Mouse (Mus musculus): Measurements from ENCODE around the gene Ifitm3. TPM values are rescaled to one million over a fixed set of nuclear protein-coding genes. Genes with fewer than 3 reads are reported as not detected.
"Not testable (repeated sequence)": the region's sequence is repeated elsewhere in the genome, so short reads cannot be mapped to it uniquely, and the experiment has no call there.

Gene Ifitm3
- polyA plus RNA-seq, 1 experiment = 596 TPM

DNA sequence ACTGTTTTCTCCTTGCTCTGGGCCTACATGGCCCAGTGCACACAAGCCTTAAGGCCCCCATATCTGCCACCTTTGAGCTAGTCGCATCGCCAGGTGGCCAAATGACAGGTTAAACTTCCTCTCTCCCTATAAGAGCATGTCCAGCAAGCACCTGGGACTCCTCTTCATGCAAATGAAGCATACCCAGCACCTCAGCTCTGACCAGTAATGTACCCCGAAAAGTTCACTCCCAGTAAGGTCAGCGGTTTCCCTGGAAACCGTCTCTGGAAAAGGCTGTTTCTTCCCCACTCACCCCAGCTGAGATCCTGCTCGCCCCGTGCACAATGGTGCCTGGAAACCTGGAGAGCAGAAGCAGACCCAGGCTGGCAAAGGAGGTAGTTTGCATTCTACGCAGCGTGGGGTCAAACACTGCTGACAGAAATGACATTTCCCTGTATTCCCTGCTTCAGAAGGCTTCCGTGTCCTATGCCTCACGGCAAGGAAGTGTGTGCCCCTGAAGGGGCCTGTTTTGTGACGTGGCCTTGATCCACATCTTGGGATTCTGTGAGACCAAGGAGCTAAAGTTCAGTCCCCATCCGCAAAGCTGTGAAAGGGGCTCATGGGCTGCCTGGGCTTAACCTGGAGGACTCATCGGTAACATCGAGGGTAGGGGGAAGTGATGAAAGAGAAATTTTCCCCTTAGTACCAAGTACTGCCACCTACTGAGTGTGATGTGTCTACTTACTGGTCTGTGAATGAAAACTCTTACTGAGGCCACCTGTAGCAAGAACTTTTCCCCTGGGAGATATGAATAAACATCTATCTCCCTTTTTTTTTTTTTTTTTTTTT is 9.5 kb downstream of the Ifitm3 start:
- DNase-seq (ENCODE audit: low spot score) = no peak

DNA sequence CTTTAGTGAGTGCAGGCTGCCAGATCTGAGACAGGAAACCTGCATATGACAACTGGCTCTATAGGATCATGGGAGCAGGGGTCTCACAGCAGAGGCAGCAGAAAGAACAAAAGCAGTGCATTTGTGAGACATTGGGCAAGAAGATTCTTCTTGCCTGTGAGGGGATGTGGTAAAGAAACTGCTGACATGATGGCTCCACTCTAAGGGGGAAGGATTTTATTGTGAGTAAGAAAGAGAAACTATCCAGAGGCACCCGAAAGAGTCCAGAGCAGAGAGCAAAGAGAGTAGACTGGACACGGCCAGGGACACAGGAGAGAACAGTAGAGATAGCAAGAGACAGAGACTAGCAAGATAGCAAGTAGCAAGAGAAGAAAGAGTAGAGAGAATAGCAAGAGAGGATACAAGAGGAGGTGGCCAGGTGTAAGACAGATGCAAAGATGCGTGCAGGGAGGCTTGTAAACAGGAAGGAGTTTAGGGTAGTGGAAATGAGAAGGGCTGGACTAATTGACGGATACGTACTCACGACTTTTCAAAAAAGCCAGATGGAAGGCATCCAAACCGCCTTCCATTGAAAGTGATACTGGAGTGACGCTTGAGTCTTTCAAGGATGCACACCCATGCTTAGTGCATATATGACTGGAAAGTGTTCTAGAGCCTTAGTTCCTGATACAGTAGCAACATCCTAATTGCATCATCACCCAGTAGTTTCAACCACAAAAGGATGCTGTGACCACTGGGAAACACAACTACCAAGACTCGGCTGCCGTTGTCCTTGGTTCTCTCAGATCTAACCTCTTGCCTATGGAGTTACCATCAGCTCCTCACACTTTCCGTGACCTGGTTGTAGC is 11.5 kb downstream of the Ifitm3 start:
- no peak for DNase-seq (ENCODE audit: low spot score)

DNA sequence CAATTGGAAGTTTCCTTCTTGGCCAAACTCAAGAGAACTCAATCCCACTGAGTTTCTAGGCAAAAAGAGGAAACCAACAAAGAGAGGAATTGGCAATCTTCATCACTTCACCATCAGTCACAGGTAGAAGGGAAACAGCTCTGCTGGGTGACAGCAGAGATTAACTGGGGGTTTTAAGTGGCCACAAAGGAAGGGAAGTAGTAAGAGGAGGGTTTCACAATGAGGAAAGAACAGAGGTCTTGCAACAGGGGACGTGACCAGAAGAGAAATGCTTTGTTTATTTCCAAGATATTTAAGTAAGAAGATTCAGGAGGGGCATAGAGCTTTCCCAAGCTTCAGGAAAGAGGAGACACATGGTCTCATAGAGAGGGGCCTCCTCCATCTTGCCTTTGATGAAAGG is 12.8 kb downstream of the Ifitm3 start:
- DNase-seq (ENCODE audit: low spot score) = no peak

DNA sequence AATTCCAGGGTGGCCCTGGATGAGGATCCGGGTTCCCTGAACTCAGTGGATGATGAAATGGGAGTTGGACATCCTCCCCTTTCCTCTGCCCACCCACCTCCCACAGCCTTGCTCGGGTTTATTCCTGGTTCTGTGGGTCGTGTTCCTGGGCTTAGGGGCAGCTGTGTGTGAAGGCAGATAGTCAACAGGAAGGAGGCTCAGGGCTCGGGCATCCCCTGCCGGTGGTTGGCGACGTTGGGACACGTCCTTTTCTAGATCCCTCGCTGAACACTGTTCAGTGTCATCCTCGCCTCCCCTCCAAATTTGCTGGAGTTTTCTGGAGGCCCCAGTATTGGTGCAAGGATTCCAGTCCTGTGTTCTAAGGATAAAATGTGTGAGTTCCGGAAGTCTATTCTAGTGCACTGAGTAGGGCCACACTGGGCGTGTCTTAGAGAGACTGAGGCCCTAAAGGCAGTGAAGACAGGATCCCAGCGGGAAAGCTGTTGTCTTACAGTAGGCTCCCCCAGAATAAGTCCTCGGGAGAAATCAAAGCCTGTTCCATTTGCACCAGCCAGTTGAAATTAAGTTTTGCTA is 19.4 kb downstream of the Ifitm3 start:
- no peak for DNase-seq (ENCODE audit: low spot score)

DNA sequence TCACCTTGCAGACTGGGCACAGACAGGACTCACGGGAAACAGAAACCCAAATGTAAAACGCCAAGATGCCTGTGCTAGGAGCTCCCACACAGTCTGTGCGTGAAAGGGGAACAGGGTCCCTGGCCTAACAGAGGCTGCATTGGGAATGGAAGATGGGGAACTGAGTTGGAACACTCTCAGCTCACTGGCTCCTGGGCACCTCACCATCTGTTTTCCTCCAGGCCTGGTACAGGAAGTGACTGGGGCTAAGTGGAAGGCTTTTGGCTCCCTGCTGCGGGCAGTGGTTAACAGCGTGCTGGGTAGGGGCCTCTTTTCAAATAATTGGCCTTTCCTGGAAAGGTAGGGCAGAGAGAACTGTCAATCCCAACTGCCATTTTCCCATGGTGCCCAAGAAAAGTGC is 19.9 kb downstream of the Ifitm3 start:
- DNase-seq (ENCODE audit: low spot score) = no peak

DNA sequence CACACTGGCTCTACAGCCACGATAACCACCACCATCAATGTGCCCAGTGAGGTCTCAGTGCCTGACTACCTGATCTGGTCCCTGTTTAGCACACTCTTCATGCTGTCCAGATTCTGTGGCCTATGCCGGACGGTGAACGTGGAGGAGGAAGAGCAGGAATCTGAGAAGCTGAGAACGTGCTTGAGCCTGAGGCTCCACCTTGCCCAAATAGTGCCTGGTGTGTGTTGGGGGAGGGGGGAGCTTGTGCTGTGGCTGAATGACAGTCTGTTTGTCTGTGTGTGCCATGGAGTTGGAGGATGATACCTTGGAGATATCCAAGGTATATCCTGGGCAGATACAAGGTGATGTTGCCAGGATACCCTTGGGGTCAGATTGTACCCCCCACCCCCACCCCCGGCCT is 20.4 kb downstream of the Ifitm3 start:
- no peak for DNase-seq (ENCODE audit: low spot score)

DNA sequence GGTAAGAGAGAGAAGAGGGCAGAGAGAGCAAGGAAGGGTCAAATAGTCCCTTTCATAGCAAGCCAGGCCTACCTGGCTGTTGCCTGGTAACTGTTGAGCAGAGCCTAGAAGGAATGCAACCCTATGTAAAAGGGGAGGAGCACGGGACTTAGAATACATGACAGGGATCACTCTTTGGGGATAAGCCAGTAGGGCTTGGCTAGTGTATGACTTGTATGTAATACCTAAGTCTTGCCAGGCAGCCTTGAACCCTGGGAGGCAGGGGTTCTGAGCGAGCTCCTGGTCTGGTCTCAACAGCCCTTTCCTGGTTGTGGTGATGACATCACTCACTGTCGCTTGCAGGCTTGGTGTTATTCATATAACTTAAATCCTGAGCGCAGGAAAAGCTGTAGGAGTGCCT is 21.5 kb downstream of the Ifitm3 start:
- DNase-seq (ENCODE audit: low spot score) = no peak

DNA sequence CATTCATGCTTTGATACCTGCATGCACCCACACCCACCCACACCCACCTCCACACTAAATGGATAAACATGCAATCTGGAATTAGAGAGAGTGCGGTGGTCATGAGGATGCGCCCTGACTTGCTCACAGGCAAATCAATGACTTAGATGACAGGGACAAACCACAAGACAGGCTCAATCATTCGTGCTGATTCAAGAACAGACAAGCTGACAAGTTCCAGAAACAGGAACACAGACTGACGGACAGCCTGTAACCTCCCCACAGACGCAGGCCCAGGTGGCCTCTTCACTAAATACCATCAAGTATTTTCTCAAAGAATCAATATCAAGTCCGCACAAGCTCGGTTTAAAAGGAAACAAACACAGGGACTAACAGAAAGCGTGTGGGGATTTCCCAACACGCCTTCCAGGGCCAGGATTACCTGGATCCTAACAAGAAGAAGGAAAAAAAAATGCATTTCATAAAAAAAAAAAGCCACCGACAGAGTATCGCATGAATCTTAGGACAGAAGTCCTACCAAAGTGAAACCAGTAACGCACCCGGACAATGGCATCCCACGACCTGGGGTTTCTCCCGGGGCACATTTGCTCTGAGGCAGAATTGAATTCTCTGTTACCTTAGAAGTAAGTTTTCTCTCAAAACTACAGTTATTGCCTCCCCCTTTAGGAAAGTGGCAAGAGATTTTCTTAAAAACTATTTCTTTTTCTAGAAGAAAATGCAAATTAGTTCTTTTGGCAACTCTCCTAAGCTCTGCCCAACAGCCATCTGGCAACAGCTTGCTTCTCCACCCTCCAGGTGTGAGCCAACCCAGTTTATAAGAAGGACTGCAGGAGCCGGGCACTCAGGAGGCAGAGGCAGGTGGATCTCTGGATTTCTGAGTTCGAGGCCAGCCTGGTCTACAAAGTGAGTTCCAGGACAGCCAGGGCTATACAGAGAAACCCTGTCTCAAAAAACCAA is 23.1 kb downstream of the Ifitm3 start:
- no peak for DNase-seq (ENCODE audit: low spot score)

DNA sequence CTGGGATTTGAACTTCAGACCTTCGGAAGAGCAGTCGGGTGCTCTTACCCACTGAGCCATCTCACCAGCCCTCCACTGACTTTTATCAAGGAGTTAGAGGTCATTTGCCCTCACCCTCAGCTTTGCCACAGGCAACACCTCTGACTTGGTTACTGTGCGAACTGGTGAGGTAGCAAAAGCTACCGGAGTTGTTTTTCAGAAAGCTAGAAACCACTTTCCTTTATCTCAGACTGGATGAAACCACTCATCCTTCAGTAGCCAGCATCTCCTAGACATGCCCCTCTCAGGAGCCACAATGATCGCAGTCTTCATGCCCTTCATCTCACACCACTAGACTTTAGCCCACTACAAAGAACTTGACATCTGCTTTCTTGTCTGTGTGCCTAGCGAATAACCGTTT is 27.6 kb downstream of the Ifitm3 start:
- no peak for DNase-seq (ENCODE audit: low spot score)

DNA sequence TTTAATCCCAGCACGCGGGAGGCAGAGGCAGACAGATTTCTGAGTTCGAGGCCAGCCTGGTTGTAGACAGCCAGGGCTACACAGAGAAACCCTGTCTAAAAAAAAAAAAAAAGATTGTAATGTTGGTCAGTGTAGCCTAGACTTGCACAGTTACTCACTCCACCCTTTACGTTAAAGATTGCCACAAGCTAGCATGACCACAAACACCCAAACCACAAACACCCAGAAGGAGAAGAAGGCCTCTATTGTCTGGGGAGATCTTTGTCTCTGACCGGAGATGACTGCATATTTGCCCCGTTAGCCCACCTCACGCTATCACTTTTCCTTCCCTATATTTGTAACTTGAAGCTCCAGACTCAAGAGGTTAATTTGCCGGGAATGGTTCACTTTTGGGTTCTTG is 28.9 kb downstream of the Ifitm3 start:
- DNase-seq (ENCODE audit: low spot score) = no peak

DNA sequence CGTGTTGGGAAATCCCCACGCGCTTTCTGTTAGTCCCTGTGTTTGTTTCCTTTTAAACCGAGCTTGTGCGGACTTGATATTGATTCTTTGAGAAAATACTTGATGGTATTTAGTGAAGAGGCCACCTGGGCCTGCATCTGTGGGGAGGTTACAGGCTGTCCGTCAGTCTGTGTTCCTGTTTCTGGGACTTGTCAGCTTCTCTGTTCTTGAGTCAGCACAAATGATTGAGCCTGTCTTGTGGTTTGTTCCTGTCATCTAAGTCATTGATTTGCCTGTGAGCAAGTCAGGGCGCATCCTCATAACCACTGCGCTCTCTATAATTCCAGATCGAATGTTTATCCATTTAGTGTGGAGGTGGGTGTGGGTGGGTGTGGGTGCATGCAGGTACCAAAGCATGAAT is 33.9 kb downstream of the Ifitm3 start:
- not testable (repeated sequence) for DNase-seq (ENCODE audit: low spot score)

DNA sequence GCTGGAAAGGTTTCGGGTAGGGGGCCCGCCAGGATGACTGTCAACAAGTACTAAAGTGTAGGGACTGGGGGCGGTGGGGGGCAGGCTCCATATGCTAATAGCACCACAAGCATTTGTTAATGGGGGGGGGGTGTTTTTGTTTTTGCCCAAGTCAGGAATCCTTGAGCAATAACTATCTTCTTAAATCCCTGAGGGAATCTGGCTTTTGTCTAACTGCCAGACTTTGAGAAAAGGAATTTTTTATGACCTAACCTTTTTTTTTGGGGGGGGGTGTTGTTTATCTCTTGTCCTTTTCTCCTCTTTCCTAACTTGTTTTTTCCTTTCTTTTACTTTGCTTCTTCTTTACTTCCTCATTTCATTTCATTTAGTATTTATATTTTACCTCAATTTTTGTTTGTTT is 35.1 kb downstream of the Ifitm3 start:
- DNase-seq (ENCODE audit: low spot score) = no peak

DNA sequence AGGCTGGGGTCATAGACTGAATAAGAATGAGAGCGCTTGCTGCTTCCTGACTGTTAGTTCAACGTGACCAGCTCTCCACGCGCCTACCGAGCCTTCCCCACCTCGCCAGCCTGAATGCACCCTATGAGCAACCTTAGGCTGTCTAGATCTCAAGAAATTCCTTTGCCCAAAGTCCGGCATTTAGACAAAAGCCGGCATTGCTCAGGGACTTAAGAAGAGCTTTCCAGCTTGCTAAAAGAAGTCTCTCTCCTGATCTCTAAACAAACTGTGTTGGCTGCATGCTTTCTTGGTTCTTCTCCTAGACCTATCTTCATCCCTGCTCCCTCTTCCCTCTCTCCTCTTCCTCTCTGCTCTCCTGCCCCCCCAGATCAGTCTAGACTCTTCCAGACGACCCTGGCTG is 35.6 kb downstream of the Ifitm3 start:
- no peak for DNase-seq (ENCODE audit: low spot score)

DNA sequence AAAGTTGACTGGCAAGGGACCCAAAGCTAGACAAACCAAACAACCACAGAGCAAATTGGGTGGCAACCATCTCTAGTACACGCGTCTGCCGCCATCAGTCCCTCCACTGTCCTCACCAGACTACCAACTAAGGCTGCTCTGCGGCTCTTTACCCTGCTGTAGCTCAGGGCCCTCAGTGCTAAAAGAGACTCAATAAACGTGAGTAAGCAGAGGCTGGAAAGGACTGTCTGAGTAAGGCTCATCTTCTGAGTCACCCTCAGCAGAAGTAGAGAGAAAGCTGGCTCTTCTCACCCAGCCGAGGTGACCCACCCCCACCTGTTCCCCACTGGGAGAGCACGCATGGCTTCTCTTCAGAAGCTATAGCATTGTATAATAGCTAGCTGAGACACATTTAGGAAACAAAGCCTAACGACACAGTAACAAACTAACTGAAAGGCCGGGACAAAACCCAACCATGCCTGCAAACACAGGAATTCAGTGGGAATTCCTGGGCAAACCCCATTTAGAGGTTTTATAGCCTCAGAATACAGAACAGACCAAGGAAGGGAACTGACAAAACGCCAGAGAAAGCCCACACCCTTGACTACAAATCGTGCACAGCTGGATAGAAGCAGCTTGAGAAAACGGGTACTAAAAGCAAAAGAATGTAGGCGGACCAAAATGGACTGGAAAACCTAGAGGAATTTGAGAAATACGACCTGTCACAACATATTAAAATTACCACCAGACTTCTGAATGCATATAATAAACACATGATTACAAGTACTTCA is 37.0 kb downstream of the Ifitm3 start:
- no peak for DNase-seq (ENCODE audit: low spot score)

DNA sequence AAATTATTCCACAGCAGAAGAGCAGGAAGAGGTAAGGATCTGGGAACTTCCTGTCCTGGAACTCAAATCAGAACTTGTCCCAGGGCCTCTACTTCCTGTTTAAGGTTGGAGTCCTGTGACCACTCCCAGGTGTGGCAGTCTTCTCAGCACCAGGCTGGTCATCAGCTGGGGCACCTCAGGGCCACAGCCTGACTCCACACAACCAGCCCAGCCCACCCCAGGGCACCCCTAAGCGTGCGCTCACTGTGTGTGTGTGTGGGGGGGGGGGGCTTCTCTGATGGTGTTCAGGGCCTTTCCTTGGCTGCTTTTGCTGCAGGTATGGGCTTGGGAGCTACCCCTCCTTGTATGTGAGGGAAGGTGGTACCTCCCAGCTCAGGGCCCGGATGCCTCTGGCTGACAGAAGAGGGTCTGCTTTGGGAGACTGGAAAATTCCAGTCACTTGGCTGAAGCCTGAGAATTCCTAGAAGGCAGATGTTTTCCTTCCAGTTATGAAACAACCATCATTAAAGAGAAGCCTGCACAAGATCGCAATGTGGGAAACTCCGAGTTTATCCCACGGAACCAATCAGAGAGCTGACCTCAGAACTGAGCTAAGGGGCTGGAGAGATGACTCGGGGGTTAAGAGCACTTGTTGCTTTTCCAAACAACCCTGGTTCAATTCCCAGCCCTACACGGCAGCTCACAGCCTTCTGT is 38.9 kb downstream of the Ifitm3 start:
- no peak for DNase-seq (ENCODE audit: low spot score)

DNA sequence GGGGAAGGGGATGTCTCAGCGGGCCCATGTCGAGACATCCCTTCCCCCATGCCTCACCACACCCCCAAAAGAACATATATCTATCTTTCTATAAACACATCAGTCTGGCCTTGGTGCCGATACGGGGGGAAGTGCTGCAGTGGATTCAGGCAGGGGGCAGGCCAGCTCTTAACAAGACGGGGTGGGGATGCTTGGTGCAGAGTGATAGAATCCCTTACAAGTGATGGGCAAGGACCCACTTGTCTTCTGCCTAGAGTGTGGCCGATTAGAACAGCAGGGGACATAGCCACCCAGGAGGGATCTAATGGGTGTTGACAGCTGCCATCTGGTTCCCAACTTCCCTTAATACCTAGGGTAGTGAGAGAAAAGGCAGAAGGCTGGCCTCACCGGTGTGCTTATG is 39.6 kb downstream of the Ifitm3 start:
- DNase-seq (ENCODE audit: low spot score) = no peak

DNA sequence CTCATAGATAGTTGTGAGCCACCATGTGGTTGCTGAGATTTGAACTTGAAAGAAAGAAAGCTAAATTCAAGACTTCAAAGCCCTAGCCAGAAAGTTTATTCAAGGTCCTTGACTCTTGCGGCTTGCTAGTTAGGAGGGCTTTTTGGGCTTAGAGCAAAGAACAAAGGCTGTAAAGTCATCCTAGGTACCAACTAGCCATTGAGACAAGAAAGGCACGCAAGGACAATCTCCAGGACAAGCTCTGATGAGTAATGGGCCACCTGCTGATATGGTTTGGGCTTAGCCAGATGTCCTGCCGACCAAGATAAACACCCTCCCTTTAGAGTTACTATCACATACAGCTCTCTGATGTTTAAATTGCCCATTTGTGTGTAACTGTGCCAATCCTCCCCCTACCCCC is 41.9 kb downstream of the Ifitm3 start:
- not testable (repeated sequence) for DNase-seq (ENCODE audit: low spot score)

DNA sequence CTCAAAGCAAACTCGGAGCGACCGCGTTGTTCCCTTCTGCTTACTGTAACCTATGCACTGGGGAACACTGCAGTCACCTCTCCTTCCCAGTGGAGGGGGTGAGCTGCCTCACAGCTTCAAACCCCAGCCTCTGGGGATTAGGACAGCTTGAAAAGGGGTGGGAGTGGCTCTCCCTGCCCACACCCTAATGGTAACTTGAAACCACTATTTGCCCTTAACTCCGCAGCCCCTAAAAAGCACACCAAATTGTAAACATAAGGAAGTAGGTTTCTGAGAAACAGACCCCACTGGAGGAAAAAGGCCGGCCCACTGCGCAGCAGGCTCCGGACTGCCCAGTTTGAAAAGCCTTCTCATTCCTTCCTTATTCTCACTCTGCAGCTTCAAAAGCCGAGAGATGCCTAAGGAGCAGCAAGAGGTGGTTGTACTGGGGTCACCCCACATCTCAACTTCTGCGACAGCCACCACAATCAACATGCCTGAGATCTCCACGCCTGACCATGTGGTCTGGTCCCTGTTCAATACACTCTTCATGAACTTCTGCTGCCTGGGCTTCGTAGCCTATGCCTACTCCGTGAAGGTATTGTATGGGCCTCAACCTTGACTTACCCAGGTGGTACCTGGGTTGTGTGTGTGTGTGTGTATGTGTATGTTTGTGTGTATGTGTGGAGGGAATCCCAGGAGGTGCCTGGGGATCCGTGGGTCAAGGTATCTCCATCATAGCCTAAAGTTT is 42.5 kb downstream of the Ifitm3 start:
- DNase-seq (ENCODE audit: low spot score) = no peak

DNA sequence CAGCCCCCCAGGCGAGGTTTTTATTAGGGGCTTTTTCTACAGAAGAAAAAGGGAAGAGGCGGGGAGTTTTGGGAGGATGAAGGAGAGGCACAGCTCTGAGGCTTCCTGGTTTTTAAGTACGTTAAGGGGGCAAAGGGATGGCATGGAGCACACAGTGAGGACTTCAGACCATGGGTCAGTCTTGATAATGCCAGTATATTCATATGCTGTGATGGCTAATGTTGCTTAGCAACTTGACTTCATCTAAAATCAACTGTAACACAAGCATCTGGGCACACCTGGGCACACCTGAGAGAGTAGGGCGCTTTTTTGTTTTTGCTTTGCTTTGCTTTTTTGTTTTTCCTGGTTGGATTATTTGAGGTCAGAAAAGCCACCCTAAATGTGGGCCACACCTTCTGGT is 43.6 kb downstream of the Ifitm3 start, which contains the start of gene Ifitm1:
Gene Ifitm1, plus strand, starts transcription at position 301 of the 400 bp plus-strand sequence.
- no peak for DNase-seq (ENCODE audit: low spot score)
